Mouse (Mus musculus) liver, embryonic 11.5 days (tissue): ENCODE measurements around the gene Hibch. TPM values are rescaled to one million over a fixed set of nuclear protein-coding genes. Genes with fewer than 3 reads are reported as not detected.
"Not testable (repeated sequence)": the region's sequence is repeated elsewhere in the genome, so short reads cannot be mapped to it uniquely, and the experiment has no call there.

ENCODE experiments used
- ATAC-seq: fragments of 200-750 bp; cut with Nextera tagmentation; replicated peaks from 2 replicates; pipeline ENCODE4 v1.8.0; 2017; ENCODE audit warnings: moderate number of reproducible peaks, mild to moderate bottlenecking, moderate TSS enrichment, moderate library complexity; ENCODE audit not compliant: low FRiP score
- DNase-seq: peaks from one replicate; pipeline ENCODE4 v3.0.0-alpha.2; 2017; ENCODE audit warnings: low spot score
- H3K27ac ChIP-seq: fragments of 300-500 bp; sonication (generic); 2 replicates; pipeline ENCODE4 v1.5.1; 2014; ENCODE audit warnings: mild to moderate bottlenecking, low read depth, low read length, control low read depth
- H3K27me3 ChIP-seq: fragments of 300-500 bp; sonication (generic); replicated peaks from 2 replicates; pipeline ENCODE4 v1.6.1; 2014; ENCODE audit warnings: low read length, mixed read lengths; ENCODE audit not compliant: control insufficient read depth, insufficient read depth
- H3K36me3 ChIP-seq: fragments of 300-500 bp; sonication (generic); 2 replicates; pipeline ENCODE4 v1.6.1; 2014; ENCODE audit warnings: mild to moderate bottlenecking, low read length, moderate library complexity, mixed read lengths; ENCODE audit not compliant: control insufficient read depth, insufficient read depth
- H3K4me1 ChIP-seq: fragments of 300-500 bp; sonication (generic); replicated peaks from 2 replicates; pipeline ENCODE4 v1.6.1; 2014; ENCODE audit warnings: low read length, mixed read lengths; ENCODE audit not compliant: control insufficient read depth, insufficient read depth
- H3K4me2 ChIP-seq: fragments of 300-500 bp; sonication (generic); 2 replicates; pipeline ENCODE4 v1.6.1; 2014; ENCODE audit warnings: mild to moderate bottlenecking, control low read depth, moderate library complexity
- H3K4me3 ChIP-seq: fragments of 300-500 bp; sonication (generic); 2 replicates; pipeline ENCODE4 v1.5.1; 2014; ENCODE audit warnings: low read depth, low read length, control low read depth
- H3K9ac ChIP-seq: fragments of 300-500 bp; sonication (generic); 2 replicates; pipeline ENCODE4 v1.6.1; 2014; ENCODE audit warnings: low read depth, low read length, control low read depth
- H3K9me3 ChIP-seq: fragments of 300-500 bp; sonication (generic); 2 replicates; pipeline ENCODE4 v1.6.1; 2016; ENCODE audit warnings: low read length, inconsistent platforms, mixed read lengths; ENCODE audit not compliant: control insufficient read depth
- WGBS: fragments of 180-500 bp; shearing (Covaris S2); extraction: QIAGEN DNeasy Blood & Tissue Kit; methylation state at CpG from one replicate; pipeline ENCODE4 v1.1.7; 2014; 5-methylcytosine and 5-hydroxymethylcytosine counted together
- polyA plus RNA-seq: library from polyadenylated mRNA; unstranded; fragments of >200 nt; fragmentation: Nextera tagmentation; extraction: Ambion mirVana; gene quantifications from 2 replicates; pipeline ENCODE4 v1.2.1, GENCODE M21; 2014

The Hibch gene
- polyA plus RNA-seq, 1 experiment from 2014 or later: 28.4 TPM

- H3K9me3 ChIP-seq, H3K4me1 ChIP-seq, H3K4me2 ChIP-seq, DNase-seq, H3K4me3 ChIP-seq, ATAC-seq, H3K9ac ChIP-seq, H3K27ac ChIP-seq, H3K27me3 ChIP-seq, H3K36me3 ChIP-seq: not testable (repeated sequence)
- WGBS: no CpG with 5 or more reads among the region's 1 CpGs
Measured at GRCm38 (mm10) chr1:52854029-52854428, 9.3 kb downstream of the Hibch start.

GRCm38 (mm10) chr1:52855904-52856601 is 11.3 kb downstream of the Hibch start:
- 88% methylated on average over 7 of the region's 7 CpGs for WGBS

GRCm38 (mm10) chr1:52864220-52864619 is 19.5 kb downstream of the Hibch start:
- Histone ChIP-seq H3K4me2 (no peak overlapping the region), H3K4me1 (no peaks in the 10 kb centered on the region), H3K4me3 (no peak overlapping the region), H3K9ac (no peak overlapping the region), H3K9me3 (no peaks in the 10 kb centered on the region), H3K27ac (no peak overlapping the region), H3K36me3 (no peaks in the 10 kb centered on the region), H3K27me3 (no peaks in the 10 kb centered on the region)
- DNase-seq: no peak
- ATAC-seq: no peak
- 94% methylated on average over 1 of the region's 1 CpGs for WGBS

More at GRCm38 (mm10) chr1:52855904-52856601, 11.3 kb downstream of the Hibch start:
- Histone ChIP-seq H3K27ac (no peak overlapping the region), H3K4me2 (no peak overlapping the region), H3K9ac (no peak overlapping the region), H3K9me3 (no peaks in the 10 kb centered on the region), H3K36me3 (no peaks in the 10 kb centered on the region), H3K4me3 (no peak overlapping the region), H3K27me3 (no peaks in the 10 kb centered on the region), H3K4me1 (no peaks in the 10 kb centered on the region)
- no peak for ATAC-seq
- DNase-seq: no peak

GRCm38 (mm10) chr1:52866007-52866406 is 21.3 kb downstream of the Hibch start:
- no peak overlapping the region for H3K9ac ChIP-seq
- no peaks in the 10 kb centered on the region for H3K27me3 ChIP-seq
- ATAC-seq: no peak
- no peaks in the 10 kb centered on the region for H3K4me1 ChIP-seq
- no peak for DNase-seq
- H3K9me3 ChIP-seq: no peaks in the 10 kb centered on the region
- H3K4me2 ChIP-seq: no peak overlapping the region
- H3K4me3 ChIP-seq: no peak overlapping the region
- 63% methylated on average over 3 of the region's 3 CpGs for WGBS
- no peaks in the 10 kb centered on the region for H3K36me3 ChIP-seq
- no peak overlapping the region for H3K27ac ChIP-seq

GRCm38 (mm10) chr1:52867876-52868275 is 23.1 kb downstream of the Hibch start:
- Histone ChIP-seq H3K4me3 (no peak overlapping the region), H3K9me3 (no peaks in the 10 kb centered on the region), H3K27ac (no peak overlapping the region), H3K27me3 (no peaks in the 10 kb centered on the region), H3K4me1 (no peaks in the 10 kb centered on the region), H3K4me2 (no peak overlapping the region), H3K9ac (no peak overlapping the region), H3K36me3 (no peaks in the 10 kb centered on the region)
- 87% methylated on average over 1 of the region's 1 CpGs for WGBS
- ATAC-seq: no peak
- no peak for DNase-seq

- WGBS: 79% methylated on average over 2 of the region's 2 CpGs
- DNase-seq (no peak), ATAC-seq (no peak)
- Histone ChIP-seq H3K27ac (no peak overlapping the region), H3K9ac (no peak overlapping the region), H3K9me3 (no peaks in the 10 kb centered on the region), H3K4me2 (no peak overlapping the region), H3K4me3 (no peak overlapping the region), H3K27me3 (no peaks in the 10 kb centered on the region), H3K4me1 (no peaks in the 10 kb centered on the region), H3K36me3 (0 out of 2 replicates have a peak, but pooled peaks cover 2% of the 10 kb centered on the region)
Measured at GRCm38 (mm10) chr1:52884208-52884607, 39.5 kb downstream of the Hibch start.

GRCm38 (mm10) chr1:52909783-52910182 is 65.1 kb downstream of the Hibch start:
- Histone ChIP-seq H3K27me3 (no peaks in the 10 kb centered on the region), H3K9ac (no peak overlapping the region), H3K36me3 (no peaks in the 10 kb centered on the region; the same call in 1 of the 2 replicates), H3K4me3 (no peak overlapping the region), H3K9me3 (no peaks in the 10 kb centered on the region), H3K27ac (no peak overlapping the region), H3K4me1 (no peaks in the 10 kb centered on the region), H3K4me2 (no peak overlapping the region)
- WGBS: 53% methylated on average over 3 of the region's 3 CpGs
- DNase-seq: no peak
- ATAC-seq: no peak

GRCm38 (mm10) chr1:52916655-52917054 is 71.9 kb downstream of the Hibch start:
- no peak for ATAC-seq
- no peaks in the 10 kb centered on the region for H3K36me3 ChIP-seq
- no peaks in the 10 kb centered on the region for H3K4me1 ChIP-seq
- H3K4me3 ChIP-seq: no peak overlapping the region
- no peak overlapping the region for H3K9ac ChIP-seq
- H3K4me2 ChIP-seq: no peak overlapping the region
- DNase-seq: no peak
- H3K9me3 ChIP-seq: no peaks in the 10 kb centered on the region
- no peak overlapping the region for H3K27ac ChIP-seq
- 75% methylated on average over 2 of the region's 2 CpGs for WGBS
- no peaks in the 10 kb centered on the region for H3K27me3 ChIP-seq

- not testable (repeated sequence) for DNase-seq, H3K4me3 ChIP-seq, H3K27me3 ChIP-seq, H3K4me1 ChIP-seq, H3K9ac ChIP-seq, H3K9me3 ChIP-seq, H3K4me2 ChIP-seq, H3K36me3 ChIP-seq, H3K27ac ChIP-seq, ATAC-seq
Measured at GRCm38 (mm10) chr1:52918897-52919296, 74.2 kb downstream of the Hibch start.
